Mouse (Mus musculus): ENCODE measurements at regions not wholly inside any gene's neighbourhood (a gene's known extent, or its start where the extent isn't known, plus 50 kb on each side); places are given as distances from the start of the nearest gene placed in this dataset.
"Not testable (repeated sequence)": the region's sequence is repeated elsewhere in the genome, so short reads cannot be mapped to it uniquely, and the experiment has no call there.

GRCm38 (mm10) chr1:16904690-16905089 is 811.6 kb upstream of the 4930444P10Rik start:
- H3K4me2 ChIP-seq (replicated peaks): no peak overlapping the region
- no peaks in the 10 kb centered on the region for H3K36me3 ChIP-seq
- no peaks in the 10 kb centered on the region for H3K27me3 ChIP-seq
- no peak overlapping the region for H3K27ac ChIP-seq (replicated peaks)
- H3K4me1 ChIP-seq: no peaks in the 10 kb centered on the region
- H3K9me3 ChIP-seq: no peaks in the 10 kb centered on the region
- ATAC-seq (replicated peaks): no peak
- H3K9ac ChIP-seq (replicated peaks): no peak overlapping the region
- no peak overlapping the region for H3K4me3 ChIP-seq

GRCm38 (mm10) chr1:16868383-16868782 is 775.3 kb upstream of the 4930444P10Rik start:
- not testable (repeated sequence) for H3K4me1 ChIP-seq; H3K9me3 ChIP-seq; H3K4me3 ChIP-seq; H3K9ac ChIP-seq (replicated peaks); H3K4me2 ChIP-seq (replicated peaks); H3K27me3 ChIP-seq; H3K27ac ChIP-seq (replicated peaks); ATAC-seq (replicated peaks); H3K36me3 ChIP-seq
- WGBS: 67% methylated on average over 3 of the region's 3 CpGs

- not testable (repeated sequence) for H3K9me3 ChIP-seq; H3K4me1 ChIP-seq; H3K27me3 ChIP-seq; H3K27ac ChIP-seq (replicated peaks); H3K4me3 ChIP-seq; ATAC-seq (replicated peaks); H3K9ac ChIP-seq (replicated peaks); H3K4me2 ChIP-seq (replicated peaks); H3K36me3 ChIP-seq
- WGBS: 81% methylated on average over 6 of the region's 6 CpGs
Measured at GRCm38 (mm10) chr1:16867086-16867835, 774.1 kb upstream of the 4930444P10Rik start.

- Histone ChIP-seq H3K9me3 (no peaks in the 10 kb centered on the region), H3K4me2 (replicated peaks) (no peak overlapping the region), H3K4me1 (no peaks in the 10 kb centered on the region), H3K36me3 (no peaks in the 10 kb centered on the region), H3K4me3 (no peak overlapping the region), H3K27ac (replicated peaks) (no peak overlapping the region), H3K9ac (replicated peaks) (no peak overlapping the region), H3K27me3 (no peaks in the 10 kb centered on the region)
- no peak for ATAC-seq (replicated peaks)
Measured at GRCm38 (mm10) chr1:16837111-16837510, 744.0 kb upstream of the 4930444P10Rik start.

GRCm38 (mm10) chr1:16824709-16825108 is 731.6 kb upstream of the 4930444P10Rik start:
- not testable (repeated sequence) for H3K27ac ChIP-seq (replicated peaks); ATAC-seq (replicated peaks); H3K9me3 ChIP-seq; H3K4me3 ChIP-seq; H3K36me3 ChIP-seq; H3K4me1 ChIP-seq; H3K4me2 ChIP-seq (replicated peaks); H3K27me3 ChIP-seq; H3K9ac ChIP-seq (replicated peaks)
- WGBS: 21% methylated on average over 4 of the region's 4 CpGs

GRCm38 (mm10) chr1:16824057-16824456 is 730.9 kb upstream of the 4930444P10Rik start:
- Histone ChIP-seq H3K27me3 (no peaks in the 10 kb centered on the region), H3K4me1 (no peaks in the 10 kb centered on the region), H3K4me3 (no peak overlapping the region), H3K36me3 (no peaks in the 10 kb centered on the region), H3K9ac (replicated peaks) (no peak overlapping the region), H3K9me3 (no peaks in the 10 kb centered on the region), H3K27ac (replicated peaks) (no peak overlapping the region), H3K4me2 (replicated peaks) (no peak overlapping the region)
- no peak for ATAC-seq (replicated peaks)
- WGBS: 13% methylated on average over 3 of the region's 3 CpGs

GRCm38 (mm10) chr1:16821186-16821585 is 728.1 kb upstream of the 4930444P10Rik start:
- Histone ChIP-seq H3K27ac (replicated peaks) (no peak overlapping the region), H3K4me3 (no peak overlapping the region), H3K9me3 (no peaks in the 10 kb centered on the region), H3K36me3 (no peaks in the 10 kb centered on the region), H3K9ac (replicated peaks) (no peak overlapping the region), H3K27me3 (no peaks in the 10 kb centered on the region), H3K4me2 (replicated peaks) (no peak overlapping the region), H3K4me1 (no peaks in the 10 kb centered on the region)
- no peak for ATAC-seq (replicated peaks)
- WGBS: 61% methylated on average over 2 of the region's 2 CpGs

- Histone ChIP-seq H3K9me3 (no peaks in the 10 kb centered on the region), H3K4me3 (no peak overlapping the region), H3K36me3 (no peaks in the 10 kb centered on the region), H3K9ac (replicated peaks) (no peak overlapping the region), H3K27me3 (no peaks in the 10 kb centered on the region), H3K4me1 (no peaks in the 10 kb centered on the region), H3K4me2 (replicated peaks) (no peak overlapping the region), H3K27ac (replicated peaks) (no peak overlapping the region)
- ATAC-seq (replicated peaks): no peak
- 77% methylated on average over 7 of the region's 7 CpGs for WGBS
Measured at GRCm38 (mm10) chr1:16816572-16816971, 723.4 kb upstream of the 4930444P10Rik start.

GRCm38 (mm10) chr1:16815731-16816130 is 722.6 kb upstream of the 4930444P10Rik start:
- no peaks in the 10 kb centered on the region for H3K36me3 ChIP-seq
- no peaks in the 10 kb centered on the region for H3K4me1 ChIP-seq
- H3K9ac ChIP-seq (replicated peaks): no peak overlapping the region
- H3K27ac ChIP-seq (replicated peaks): no peak overlapping the region
- H3K4me3 ChIP-seq: no peak overlapping the region
- H3K9me3 ChIP-seq: no peaks in the 10 kb centered on the region
- no peak overlapping the region for H3K4me2 ChIP-seq (replicated peaks)
- ATAC-seq (replicated peaks): no peak
- H3K27me3 ChIP-seq: no peaks in the 10 kb centered on the region

- H3K4me1 ChIP-seq: no peaks in the 10 kb centered on the region
- no peak overlapping the region for H3K9ac ChIP-seq (replicated peaks)
- H3K27ac ChIP-seq (replicated peaks): no peak overlapping the region
- 88% methylated on average over 10 of the region's 10 CpGs for WGBS
- H3K4me2 ChIP-seq (replicated peaks): no peak overlapping the region
- H3K9me3 ChIP-seq: no peaks in the 10 kb centered on the region
- H3K36me3 ChIP-seq: no peaks in the 10 kb centered on the region
- H3K4me3 ChIP-seq: no peak overlapping the region
- ATAC-seq (replicated peaks): 0 out of 2 replicates have a peak, but pooled peaks have one; percentile 53
- H3K27me3 ChIP-seq: no peaks in the 10 kb centered on the region
Measured at GRCm38 (mm10) chr1:16809370-16810150, 716.4 kb upstream of the 4930444P10Rik start.

- WGBS: 79% methylated on average over 6 of the region's 6 CpGs
- ATAC-seq (replicated peaks): peak; percentile 77
- H3K9ac ChIP-seq (replicated peaks): no peak overlapping the region
- no peak overlapping the region for H3K4me2 ChIP-seq (replicated peaks)
- H3K4me3 ChIP-seq: no peak overlapping the region
- H3K27ac ChIP-seq (replicated peaks): no peak overlapping the region
- H3K9me3 ChIP-seq: no peaks in the 10 kb centered on the region
- no peaks in the 10 kb centered on the region for H3K27me3 ChIP-seq
- no peaks in the 10 kb centered on the region for H3K4me1 ChIP-seq
- no peaks in the 10 kb centered on the region for H3K36me3 ChIP-seq
Measured at GRCm38 (mm10) chr1:16798292-16798691, 705.2 kb upstream of the 4930444P10Rik start.

- H3K9me3 ChIP-seq: no peaks in the 10 kb centered on the region
- no peak overlapping the region for H3K27ac ChIP-seq (replicated peaks)
- no peaks in the 10 kb centered on the region for H3K27me3 ChIP-seq
- H3K4me1 ChIP-seq: no peaks in the 10 kb centered on the region
- no peaks in the 10 kb centered on the region for H3K36me3 ChIP-seq
- no peak for ATAC-seq (replicated peaks)
- no peak overlapping the region for H3K4me2 ChIP-seq (replicated peaks)
- H3K9ac ChIP-seq (replicated peaks): no peak overlapping the region
- 88% methylated on average over 1 of the region's 1 CpGs for WGBS
- no peak overlapping the region for H3K4me3 ChIP-seq
Measured at GRCm38 (mm10) chr1:16796449-16796848, 703.3 kb upstream of the 4930444P10Rik start.

Data from forebrain, embryonic 15.5 days (tissue).